Mouse (Mus musculus) thymus, adult 2 months (tissue): Measurements from ENCODE around the gene Arpp21.

ENCODE experiments used
- CTCF ChIP-seq: fragments of 200-500 bp; IDR thresholded peaks from 2 replicates; pipeline ENCODE4 v1.5.1; 2012; ENCODE audit warnings: mild to moderate bottlenecking, control low read depth, low read length, moderate library complexity, borderline replicate concordance; ENCODE audit not compliant: control insufficient read depth, poor library complexity, insufficient read depth; ENCODE audit errors: extremely low read depth
- POLR2A ChIP-seq: fragments of 200-500 bp; IDR thresholded peaks from 2 replicates; pipeline ENCODE4 v1.6.1; 2012; ENCODE audit warnings: mild to moderate bottlenecking, low read length, control low read depth, moderate library complexity; ENCODE audit not compliant: control insufficient read depth, poor library complexity, insufficient read depth; ENCODE audit errors: extremely low read depth

- TF ChIP-seq POLR2A (no peak), CTCF (no peak)
Observed at GRCm38 (mm10) chr9:112078453-112078852, 157.3 kb downstream of the Arpp21 start.
